Mouse (Mus musculus) liver, embryonic 16.5 days (tissue): ENCODE results near the gene Cbs. TPM values are rescaled to one million over a fixed set of nuclear protein-coding genes. Genes with fewer than 3 reads are reported as not detected.
A peak's percentile ranks its signal among the peaks of the same experiment; 100 is the strongest.

ENCODE experiments used
- ATAC-seq: fragments of 200-750 bp; cut with Nextera tagmentation; 2 replicates; pipeline ENCODE4 v1.8.0; 2017; ENCODE audit warnings: low read depth, mild to moderate bottlenecking, moderate number of reproducible peaks, moderate library complexity
- H3K27ac ChIP-seq: fragments of 300-500 bp; sonication (generic); 2 replicates; pipeline ENCODE4 v1.5.1; 2014; ENCODE audit warnings: mild to moderate bottlenecking, low read length
- H3K27me3 ChIP-seq: fragments of 300-500 bp; sonication (generic); 2 replicates; pipeline ENCODE4 v1.6.1; 2014; ENCODE audit warnings: low read depth, low read length, mixed read lengths; ENCODE audit not compliant: control insufficient read depth, insufficient read depth
- H3K36me3 ChIP-seq: fragments of 300-500 bp; sonication (generic); 2 replicates; pipeline ENCODE4 v1.6.1; 2014; ENCODE audit warnings: mild to moderate bottlenecking; ENCODE audit not compliant: control insufficient read depth, insufficient read depth
- H3K4me1 ChIP-seq: fragments of 300-500 bp; sonication (generic); 2 replicates; pipeline ENCODE4 v1.6.1; 2014; ENCODE audit warnings: low read depth, low read length, mixed read lengths; ENCODE audit not compliant: control insufficient read depth
- H3K4me2 ChIP-seq: fragments of 300-500 bp; sonication (generic); 2 replicates; pipeline ENCODE4 v1.6.1; 2014; ENCODE audit warnings: low read depth, low read length, mixed read lengths
- H3K4me3 ChIP-seq: fragments of 300-500 bp; sonication (generic); 2 replicates; pipeline ENCODE4 v1.5.1; 2014; ENCODE audit warnings: low read depth, mild to moderate bottlenecking, low read length
- H3K9ac ChIP-seq: fragments of 300-500 bp; sonication (generic); 2 replicates; pipeline ENCODE4 v1.6.1; 2014; ENCODE audit warnings: low read depth, low read length
- H3K9me3 ChIP-seq: fragments of 300-500 bp; sonication (generic); replicated peaks from 2 replicates; pipeline ENCODE4 v1.6.1; 2016; ENCODE audit warnings: low read length; ENCODE audit not compliant: control insufficient read depth
- WGBS: fragments of 180-500 bp; shearing (Covaris S2); extraction: QIAGEN DNeasy Blood & Tissue Kit; methylation state at CpG from one replicate; pipeline ENCODE4 v1.1.7; 2014; ENCODE audit not compliant: insufficient replicate concordance; 5-methylcytosine and 5-hydroxymethylcytosine counted together
- polyA plus RNA-seq: library from polyadenylated mRNA; unstranded; fragments of >200 nt; fragmentation: Nextera tagmentation; extraction: Ambion mirVana; gene quantifications from 2 replicates; pipeline ENCODE4 v1.2.1, GENCODE M21; 2015

Cbs gene
- polyA plus RNA-seq, 1 experiment from 2014 or later, result 69.0 TPM

GRCm38 (mm10) chr17:31583781-31584180, 53.3 kb downstream of the Cbs start:
- no peak overlapping the region for H3K4me3 ChIP-seq
- 76% methylated on average over 6 of the region's 6 CpGs for WGBS
- no peak overlapping the region for H3K27ac ChIP-seq
- no peaks in the 10 kb centered on the region for H3K27me3 ChIP-seq
- no peak overlapping the region for H3K9ac ChIP-seq
- no peak for ATAC-seq
- no peaks in the 10 kb centered on the region for H3K9me3 ChIP-seq
- no peaks in the 10 kb centered on the region for H3K36me3 ChIP-seq
- H3K4me1 ChIP-seq, result no peaks in the 10 kb centered on the region
- H3K4me2 ChIP-seq, result no peak overlapping the region

- Histone ChIP-seq H3K9ac (no peak overlapping the region), H3K4me1 (no peaks in the 10 kb centered on the region), H3K4me2 (no peak overlapping the region), H3K27ac (no peak overlapping the region), H3K36me3 (no peaks in the 10 kb centered on the region), H3K27me3 (no peaks in the 10 kb centered on the region), H3K4me3 (no peak overlapping the region), H3K9me3 (no peaks in the 10 kb centered on the region)
- no peak for ATAC-seq
- 73% methylated on average over 3 of the region's 3 CpGs for WGBS
These were observed 53.9 kb downstream of the Cbs start for GRCm38 (mm10) chr17:31583185-31583584.

GRCm38 (mm10) chr17:31580344-31580743, 56.7 kb downstream of the Cbs start:
- 69% methylated on average over 3 of the region's 3 CpGs for WGBS
- no peak overlapping the region for H3K27ac ChIP-seq
- no peak overlapping the region for H3K4me3 ChIP-seq
- H3K9me3 ChIP-seq, result no peaks in the 10 kb centered on the region
- no peaks in the 10 kb centered on the region for H3K27me3 ChIP-seq
- H3K4me1 ChIP-seq, result no peaks in the 10 kb centered on the region
- no peak for ATAC-seq
- H3K4me2 ChIP-seq, result no peak overlapping the region
- no peak overlapping the region for H3K9ac ChIP-seq
- no peaks in the 10 kb centered on the region for H3K36me3 ChIP-seq

GRCm38 (mm10) chr17:31576394-31577175, 60.5 kb downstream of the Cbs start:
- no peaks in the 10 kb centered on the region for H3K4me1 ChIP-seq
- H3K9me3 ChIP-seq, result no peaks in the 10 kb centered on the region
- no peaks in the 10 kb centered on the region for H3K36me3 ChIP-seq
- H3K4me2 ChIP-seq, result no peak overlapping the region
- no peak overlapping the region for H3K4me3 ChIP-seq
- H3K9ac ChIP-seq, result no peak overlapping the region
- 61% methylated on average over 10 of the region's 10 CpGs for WGBS
- H3K27ac ChIP-seq, result no peak overlapping the region
- H3K27me3 ChIP-seq, result no peaks in the 10 kb centered on the region
- ATAC-seq, result no peak

GRCm38 (mm10) chr17:31574662-31575061, 62.4 kb downstream of the Cbs start:
- Histone ChIP-seq H3K27ac (no peak overlapping the region), H3K27me3 (no peaks in the 10 kb centered on the region), H3K9me3 (no peaks in the 10 kb centered on the region), H3K9ac (no peak overlapping the region), H3K4me2 (no peak overlapping the region), H3K36me3 (no peaks in the 10 kb centered on the region), H3K4me1 (no peaks in the 10 kb centered on the region), H3K4me3 (no peak overlapping the region)
- ATAC-seq, result no peak
- 47% methylated on average over 7 of the region's 7 CpGs for WGBS

- whole genome bisulfite sequencing, result 73% methylated on average over 5 of the region's 5 CpGs
- Histone ChIP-seq H3K27me3 (no peaks in the 10 kb centered on the region), H3K9me3 (no peaks in the 10 kb centered on the region), H3K4me1 (peaks cover 15% of the 10 kb centered on the region), H3K36me3 (no peaks in the 10 kb centered on the region), H3K4me3 (no peak overlapping the region), H3K4me2 (no peak overlapping the region), H3K27ac (no peak overlapping the region), H3K9ac (no peak overlapping the region)
- ATAC-seq, result no peak
These were observed 65.3 kb downstream of the Cbs start for GRCm38 (mm10) chr17:31571689-31572088.

GRCm38 (mm10) chr17:31570321-31570925, 66.6 kb downstream of the Cbs start:
- H3K4me1 ChIP-seq, result peaks cover 26% of the 10 kb centered on the region
- H3K9ac ChIP-seq, result no peak overlapping the region
- no peaks in the 10 kb centered on the region for H3K36me3 ChIP-seq
- no peak overlapping the region for H3K4me2 ChIP-seq
- no peaks in the 10 kb centered on the region for H3K9me3 ChIP-seq
- no peak overlapping the region for H3K27ac ChIP-seq
- no peak for ATAC-seq
- WGBS, result 68% methylated on average over 9 of the region's 9 CpGs
- no peaks in the 10 kb centered on the region for H3K27me3 ChIP-seq
- no peak overlapping the region for H3K4me3 ChIP-seq

- no peaks in the 10 kb centered on the region for H3K36me3 ChIP-seq
- no peak overlapping the region for H3K27ac ChIP-seq
- H3K27me3 ChIP-seq, result no peaks in the 10 kb centered on the region
- no peak overlapping the region for H3K4me3 ChIP-seq
- H3K9me3 ChIP-seq, result no peaks in the 10 kb centered on the region
- no peak for ATAC-seq
- H3K9ac ChIP-seq, result no peak overlapping the region
- peaks cover 26% of the 10 kb centered on the region for H3K4me1 ChIP-seq
- H3K4me2 ChIP-seq, result no peak overlapping the region
- WGBS, result 93% methylated on average over 1 of the region's 1 CpGs
These were observed 67.3 kb downstream of the Cbs start for GRCm38 (mm10) chr17:31569756-31570155.

- H3K9ac ChIP-seq, result peak overlapping the region; percentile 93
- H3K4me3 ChIP-seq, result peak overlapping the region; percentile 89
These were observed 70.8 kb downstream of the Cbs start for GRCm38 (mm10) chr17:31566276-31566675.

More at GRCm38 (mm10) chr17:31566276-31566675, 70.8 kb downstream of the Cbs start:
- Histone ChIP-seq H3K36me3 (no peaks in the 10 kb centered on the region), H3K9me3 (no peaks in the 10 kb centered on the region), H3K4me1 (peaks cover 34% of the 10 kb centered on the region), H3K27me3 (no peaks in the 10 kb centered on the region), H3K4me2 (peak overlapping the region; percentile 92), H3K27ac (no peak overlapping the region)
- ATAC-seq, result no peak
- 63% methylated on average over 6 of the region's 6 CpGs for WGBS
